Mouse (Mus musculus) embryonic facial prominence, embryonic 12.5 days (tissue): ENCODE results near the gene Gng7. TPM values are rescaled to one million over a fixed set of nuclear protein-coding genes. Genes with fewer than 3 reads are reported as not detected.

Source experiments
- ATAC-seq: fragments of 200-750 bp; cut with Nextera tagmentation; 2 replicates; pipeline ENCODE4 v1.8.0; 2017; ENCODE audit not compliant: insufficient number of reproducible peaks, insufficient read depth, low FRiP score, low TSS enrichment
- H3K27ac ChIP-seq: fragments of 300-500 bp; sonication (generic); 2 replicates; pipeline ENCODE4 v1.5.1; 2016; ENCODE audit warnings: mild to moderate bottlenecking
- H3K27me3 ChIP-seq: fragments of 300-500 bp; sonication (generic); 2 replicates; pipeline ENCODE4 v1.6.1; 2016; ENCODE audit warnings: mild to moderate bottlenecking, moderate library complexity
- H3K36me3 ChIP-seq: fragments of 300-500 bp; sonication (generic); 2 replicates; pipeline ENCODE4 v1.6.1; 2016; ENCODE audit warnings: mild to moderate bottlenecking
- H3K4me1 ChIP-seq: fragments of 300-500 bp; sonication (generic); 2 replicates; pipeline ENCODE4 v1.6.1; 2016
- H3K4me2 ChIP-seq: fragments of 300-500 bp; sonication (generic); replicated peaks from 2 replicates; pipeline ENCODE4 v1.6.1; 2016; ENCODE audit warnings: mild to moderate bottlenecking, moderate library complexity
- H3K4me3 ChIP-seq: fragments of 300-500 bp; sonication (generic); 2 replicates; pipeline ENCODE4 v1.5.1; 2016; ENCODE audit warnings: mild to moderate bottlenecking
- H3K9ac ChIP-seq: fragments of 300-500 bp; sonication (generic); 2 replicates; pipeline ENCODE4 v1.6.1; 2016; ENCODE audit warnings: mild to moderate bottlenecking, moderate library complexity
- H3K9me3 ChIP-seq: fragments of 300-500 bp; sonication (generic); 2 replicates; pipeline ENCODE4 v1.6.1; 2016; ENCODE audit warnings: mild to moderate bottlenecking, moderate library complexity
- WGBS: fragments of 180-500 bp; shearing (Covaris S2); methylation state at CpG from one replicate; pipeline ENCODE4 v1.1.7; 2016; 5-methylcytosine and 5-hydroxymethylcytosine counted together
- polyA plus RNA-seq: library from polyadenylated mRNA; unstranded; fragments of >200 nt; fragmentation: Nextera tagmentation; extraction: Ambion mirVana; gene quantifications from 2 replicates; pipeline ENCODE4 v1.2.1, GENCODE M21; 2016

Gng7 gene
- polyA plus RNA-seq, 1 experiment from 2014 or later = 11.0 TPM

- 76% methylated on average over 10 of the region's 10 CpGs for WGBS
- Histone ChIP-seq H3K27ac (no peak overlapping the region), H3K27me3 (no peaks in the 10 kb centered on the region), H3K9me3 (no peaks in the 10 kb centered on the region), H3K4me2 (no peak overlapping the region), H3K36me3 (no peaks in the 10 kb centered on the region), H3K4me3 (no peak overlapping the region), H3K9ac (no peak overlapping the region), H3K4me1 (peaks cover 22% of the 10 kb centered on the region; the same call in 1 of the 2 replicates)
- ATAC-seq = no peak
These were observed 62.9 kb downstream of the Gng7 start for GRCm38 (mm10) chr10:80951761-80952390.

- no peak for ATAC-seq
- 36% methylated on average over 5 of the region's 5 CpGs for WGBS
- no peaks in the 10 kb centered on the region for H3K36me3 ChIP-seq
- peaks cover 24% of the 10 kb centered on the region; the same call in 1 of the 2 replicates for H3K4me1 ChIP-seq
- no peak overlapping the region for H3K27ac ChIP-seq
- no peak overlapping the region for H3K4me3 ChIP-seq
- no peaks in the 10 kb centered on the region for H3K27me3 ChIP-seq
- H3K9ac ChIP-seq = no peak overlapping the region
- no peaks in the 10 kb centered on the region for H3K9me3 ChIP-seq
- H3K4me2 ChIP-seq = no peak overlapping the region
These were observed 64.4 kb downstream of the Gng7 start for GRCm38 (mm10) chr10:80950314-80950713.

- Histone ChIP-seq H3K36me3 (no peaks in the 10 kb centered on the region), H3K4me1 (0 out of 2 replicates have a peak, but pooled peaks cover 14% of the 10 kb centered on the region), H3K27ac (no peak overlapping the region; the same call in 1 of the 2 replicates), H3K4me2 (no peak overlapping the region), H3K9ac (no peak overlapping the region), H3K27me3 (no peaks in the 10 kb centered on the region), H3K9me3 (no peaks in the 10 kb centered on the region), H3K4me3 (no peak overlapping the region)
- 59% methylated on average over 3 of the region's 3 CpGs for WGBS
- no peak for ATAC-seq
These were observed 65.7 kb downstream of the Gng7 start for GRCm38 (mm10) chr10:80949081-80949480.

- no peaks in the 10 kb centered on the region for H3K27me3 ChIP-seq
- ATAC-seq = no peak
- H3K4me2 ChIP-seq = no peak overlapping the region
- H3K4me3 ChIP-seq = no peak overlapping the region
- no peak overlapping the region for H3K27ac ChIP-seq
- no peaks in the 10 kb centered on the region for H3K9me3 ChIP-seq
- 37% methylated on average over 6 of the region's 6 CpGs for WGBS
- no peaks in the 10 kb centered on the region for H3K36me3 ChIP-seq
- 0 out of 2 replicates have a peak, but pooled peaks cover 14% of the 10 kb centered on the region for H3K4me1 ChIP-seq
- no peak overlapping the region for H3K9ac ChIP-seq
These were observed 66.2 kb downstream of the Gng7 start for GRCm38 (mm10) chr10:80948570-80948969.

GRCm38 (mm10) chr10:80947802-80948201 lies 66.9 kb downstream of the Gng7 start:
- Histone ChIP-seq H3K27ac (no peak overlapping the region), H3K9ac (no peak overlapping the region)
- WGBS = 56% methylated on average over 2 of the region's 2 CpGs

GRCm38 (mm10) chr10:80946684-80947437 lies 67.9 kb downstream of the Gng7 start:
- H3K4me1 ChIP-seq = 0 out of 2 replicates have a peak, but pooled peaks cover 14% of the 10 kb centered on the region
- no peak overlapping the region for H3K4me3 ChIP-seq
- H3K27me3 ChIP-seq = no peaks in the 10 kb centered on the region
- H3K4me2 ChIP-seq = no peak overlapping the region
- H3K9ac ChIP-seq = no peak overlapping the region
- no peak for ATAC-seq
- 64% methylated on average over 14 of the region's 14 CpGs for WGBS
- H3K36me3 ChIP-seq = no peaks in the 10 kb centered on the region
- H3K27ac ChIP-seq = no peak overlapping the region
- H3K9me3 ChIP-seq = no peaks in the 10 kb centered on the region

More at GRCm38 (mm10) chr10:80947802-80948201, 66.9 kb downstream of the Gng7 start:
- Histone ChIP-seq H3K4me2 (no peak overlapping the region), H3K27me3 (no peaks in the 10 kb centered on the region), H3K9me3 (no peaks in the 10 kb centered on the region), H3K4me1 (0 out of 2 replicates have a peak, but pooled peaks cover 14% of the 10 kb centered on the region), H3K36me3 (no peaks in the 10 kb centered on the region), H3K4me3 (no peak overlapping the region)
- no peak for ATAC-seq

- no peak overlapping the region for H3K4me2 ChIP-seq
- no peaks in the 10 kb centered on the region for H3K27me3 ChIP-seq
- no peak overlapping the region for H3K27ac ChIP-seq
- no peaks in the 10 kb centered on the region for H3K9me3 ChIP-seq
- H3K4me3 ChIP-seq = no peak overlapping the region
- no peak overlapping the region for H3K9ac ChIP-seq
- WGBS = 88% methylated on average over 5 of the region's 5 CpGs
- peaks cover 35% of the 10 kb centered on the region for H3K4me1 ChIP-seq
- no peak for ATAC-seq
- no peaks in the 10 kb centered on the region for H3K36me3 ChIP-seq
These were observed 70.5 kb downstream of the Gng7 start for GRCm38 (mm10) chr10:80944231-80944630.

- H3K4me1 ChIP-seq = peaks cover 40% of the 10 kb centered on the region
- H3K4me3 ChIP-seq = no peak overlapping the region
- no peaks in the 10 kb centered on the region for H3K9me3 ChIP-seq
- no peak overlapping the region for H3K9ac ChIP-seq
- H3K36me3 ChIP-seq = no peaks in the 10 kb centered on the region
- H3K27ac ChIP-seq = no peak overlapping the region
- H3K27me3 ChIP-seq = no peaks in the 10 kb centered on the region
- 81% methylated on average over 9 of the region's 9 CpGs for WGBS
- ATAC-seq = no peak
- H3K4me2 ChIP-seq = no peak overlapping the region
These were observed 71.0 kb downstream of the Gng7 start for GRCm38 (mm10) chr10:80943701-80944100.

- no peak overlapping the region for H3K4me3 ChIP-seq
- no peaks in the 10 kb centered on the region for H3K27me3 ChIP-seq
- no peak overlapping the region for H3K4me2 ChIP-seq
- WGBS = 42% methylated on average over 8 of the region's 8 CpGs
- ATAC-seq = no peak
- no peak overlapping the region for H3K9ac ChIP-seq
- peaks cover 46% of the 10 kb centered on the region for H3K4me1 ChIP-seq
- no peaks in the 10 kb centered on the region for H3K9me3 ChIP-seq
- no peak overlapping the region for H3K27ac ChIP-seq
- H3K36me3 ChIP-seq = no peaks in the 10 kb centered on the region
These were observed 71.8 kb downstream of the Gng7 start for GRCm38 (mm10) chr10:80942919-80943318.

- H3K27me3 ChIP-seq = 0 out of 2 replicates have a peak, but pooled peaks cover 3% of the 10 kb centered on the region
- no peaks in the 10 kb centered on the region for H3K36me3 ChIP-seq
- H3K9ac ChIP-seq = no peak overlapping the region
- H3K4me3 ChIP-seq = no peak overlapping the region
- 65% methylated on average over 2 of the region's 2 CpGs for WGBS
- peaks cover 53% of the 10 kb centered on the region for H3K4me1 ChIP-seq
- H3K4me2 ChIP-seq = no peak overlapping the region
- 0 out of 2 replicates have a peak overlapping the region, but pooled peaks have one; percentile 90 for H3K27ac ChIP-seq
- no peak for ATAC-seq
- H3K9me3 ChIP-seq = no peaks in the 10 kb centered on the region
These were observed 73.8 kb downstream of the Gng7 start for GRCm38 (mm10) chr10:80940988-80941347.

- H3K27ac ChIP-seq = peak overlapping the region; percentile 90
- peak overlapping the region; percentile 39 for H3K4me3 ChIP-seq
- H3K4me2 ChIP-seq = peak overlapping the region; percentile 65
- H3K36me3 ChIP-seq = no peaks in the 10 kb centered on the region
- H3K9ac ChIP-seq = peak overlapping the region; percentile 37; the same call in 1 of the 2 replicates
- no peak for ATAC-seq
- H3K4me1 ChIP-seq = peaks cover 58% of the 10 kb centered on the region
- 36% methylated on average over 8 of the region's 8 CpGs for WGBS
- 0 out of 2 replicates have a peak, but pooled peaks cover 7% of the 10 kb centered on the region for H3K27me3 ChIP-seq
- H3K9me3 ChIP-seq = no peaks in the 10 kb centered on the region
These were observed 74.3 kb downstream of the Gng7 start for GRCm38 (mm10) chr10:80940320-80940987.
